Mouse (Mus musculus) kidney, postnatal 10 days (tissue): ENCODE data around the gene Eapp.

Experiments
- DNase-seq: peaks from one replicate; pipeline ENCODE4 v3.0.0; 2021; ENCODE audit warnings: mixed read lengths

Gene Eapp

DNA sequence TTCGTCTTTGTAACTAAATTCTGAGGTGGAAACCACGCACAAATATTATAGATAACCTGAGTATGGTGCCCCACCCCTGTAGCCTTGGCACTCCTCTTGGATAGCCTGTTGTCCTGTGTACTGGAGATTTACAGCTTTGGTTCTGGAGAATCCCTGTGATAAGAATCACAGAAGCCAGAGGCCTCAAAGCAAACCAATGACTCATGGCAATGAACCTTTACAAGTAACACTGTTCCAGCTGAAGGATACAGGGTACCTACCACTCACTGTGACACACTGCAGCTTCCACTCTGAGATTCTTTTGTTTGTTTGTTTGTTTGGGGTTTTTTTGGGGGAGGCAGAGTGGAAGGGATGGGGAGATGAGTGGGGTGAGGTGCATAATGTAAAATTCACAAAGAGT is 73.8 kb downstream of the Eapp start:
- no peak for DNase-seq
